Mouse (Mus musculus) myocyte (in vitro differentiated cells): Measurements from ENCODE around the gene Ogt.

Source experiments
- CEBPB ChIP-seq: IDR thresholded peaks from 2 replicates; pipeline ENCODE4 v1.6.1; 2011; ENCODE audit warnings: mild to moderate bottlenecking, moderate library complexity; ENCODE audit not compliant: poor library complexity, insufficient read depth, severe bottlenecking
- E2F4 ChIP-seq: IDR thresholded peaks from one replicate; pipeline ENCODE4 v1.6.1; 2011; ENCODE audit warnings: mild to moderate bottlenecking, control low read depth, moderate library complexity; ENCODE audit not compliant: insufficient read depth
- MAX ChIP-seq: IDR thresholded peaks from one replicate; pipeline ENCODE4 v1.6.1; 2011; ENCODE audit warnings: low read depth, mild to moderate bottlenecking, control low read depth
- MYOD1 ChIP-seq, 3 experiments: IDR thresholded peaks; one replicate each; pipeline ENCODE4 v1.6.1; 2011; ENCODE audit warnings: control low read depth in 2 of 3, low read depth in 2 of 3, mild to moderate bottlenecking in 2 of 3, moderate library complexity in 1 of 3; ENCODE audit not compliant: insufficient read length in 2 of 3, control insufficient read depth in 1 of 3
- MYOG ChIP-seq, 3 experiments: IDR thresholded peaks; one replicate each; pipeline ENCODE4 v1.6.1; 2011; ENCODE audit warnings: control low read depth in 2 of 3, low read depth in 2 of 3, mild to moderate bottlenecking in 2 of 3; ENCODE audit not compliant: insufficient read length in 2 of 3, control insufficient read depth in 1 of 3, insufficient read depth in 1 of 3
- POLR2A ChIP-seq: IDR thresholded peaks from one replicate; pipeline ENCODE4 v1.6.1; 2011; ENCODE audit warnings: low read depth, mild to moderate bottlenecking, control low read depth, moderate library complexity; ENCODE audit not compliant: insufficient read length
- POLR2AphosphoS2 ChIP-seq: IDR thresholded peaks from one replicate; pipeline ENCODE4 v1.6.1; 2011; ENCODE audit warnings: low read depth, control low read depth; ENCODE audit not compliant: insufficient read length
- REST ChIP-seq: IDR thresholded peaks from one replicate; pipeline ENCODE4 v1.6.1; 2011; ENCODE audit warnings: mild to moderate bottlenecking, control low read depth, moderate library complexity; ENCODE audit not compliant: insufficient read depth, insufficient read length
- SRF ChIP-seq: IDR thresholded peaks from one replicate; pipeline ENCODE4 v1.6.1; 2011; ENCODE audit warnings: low read depth; ENCODE audit not compliant: control insufficient read depth, insufficient read length
- TCF12 ChIP-seq: IDR thresholded peaks from one replicate; pipeline ENCODE4 v1.6.1; 2011; ENCODE audit warnings: mild to moderate bottlenecking, control low read depth; ENCODE audit not compliant: poor library complexity, insufficient read depth, severe bottlenecking
- USF1 ChIP-seq: IDR thresholded peaks from one replicate; pipeline ENCODE4 v1.6.1; 2011; ENCODE audit warnings: low read depth, mild to moderate bottlenecking, control low read depth, moderate library complexity

DNA sequence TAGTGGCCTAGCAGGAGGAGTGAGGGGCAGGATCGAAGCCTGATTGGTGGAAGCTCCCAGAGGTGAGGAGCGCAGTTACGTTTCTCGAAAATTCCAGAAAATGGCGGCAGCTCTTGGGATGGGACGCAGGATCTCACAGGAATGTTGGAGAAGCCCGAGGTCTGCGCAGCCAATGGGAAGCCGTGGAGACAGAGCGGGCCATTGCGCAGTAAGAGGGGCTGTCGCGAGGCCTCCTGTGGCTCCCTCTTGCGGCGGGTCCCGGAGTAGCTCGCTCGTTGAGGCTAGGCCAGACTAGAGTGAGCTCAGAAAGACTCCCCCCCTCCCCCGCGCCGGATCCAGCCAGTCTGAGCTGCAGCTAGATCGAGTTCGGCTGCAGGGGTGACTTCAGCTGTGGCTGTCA is 58.4 kb downstream of the Ogt start:
- TF ChIP-seq CEBPB = no peak
- TF ChIP-seq POLR2A = no peak
- no peak for TF ChIP-seq POLR2AphosphoS2
- no peak for TF ChIP-seq USF1
- TF ChIP-seq MYOD1 (IDR thresholded peaks at IDR 0.05; ENCODE audit: control insufficient read depth in 1 of 3, insufficient read length in 2 of 3, low read depth in 2 of 3) = no peak
- TF ChIP-seq MYOG (IDR thresholded peaks at IDR 0.05; ENCODE audit: control insufficient read depth in 1 of 3, insufficient read depth in 1 of 3, insufficient read length in 2 of 3, low read depth in 2 of 3) = no peak
- TF ChIP-seq MAX = no peak
- TF ChIP-seq E2F4 = no peak
- no peak for TF ChIP-seq TCF12
- TF ChIP-seq SRF = no peak
- TF ChIP-seq REST = no peak
